Mouse (Mus musculus) stomach, adult 2 months (tissue): Measurements from ENCODE around the gene Rps27rt. TPM values are rescaled to one million over a fixed set of nuclear protein-coding genes. Genes with fewer than 3 reads are reported as not detected.

Experiments
- polyA plus RNA-seq: library from polyadenylated mRNA; depleted of rRNA; stranded (reverse); fragments of >200 nt; gene quantifications from 2 replicates; pipeline ENCODE4 v1.2.3, GENCODE M21; 2012; rRNA removed

The Rps27rt gene
- 1.9 and 2.9 TPM in 2 replicates for polyA plus RNA-seq

DNA sequence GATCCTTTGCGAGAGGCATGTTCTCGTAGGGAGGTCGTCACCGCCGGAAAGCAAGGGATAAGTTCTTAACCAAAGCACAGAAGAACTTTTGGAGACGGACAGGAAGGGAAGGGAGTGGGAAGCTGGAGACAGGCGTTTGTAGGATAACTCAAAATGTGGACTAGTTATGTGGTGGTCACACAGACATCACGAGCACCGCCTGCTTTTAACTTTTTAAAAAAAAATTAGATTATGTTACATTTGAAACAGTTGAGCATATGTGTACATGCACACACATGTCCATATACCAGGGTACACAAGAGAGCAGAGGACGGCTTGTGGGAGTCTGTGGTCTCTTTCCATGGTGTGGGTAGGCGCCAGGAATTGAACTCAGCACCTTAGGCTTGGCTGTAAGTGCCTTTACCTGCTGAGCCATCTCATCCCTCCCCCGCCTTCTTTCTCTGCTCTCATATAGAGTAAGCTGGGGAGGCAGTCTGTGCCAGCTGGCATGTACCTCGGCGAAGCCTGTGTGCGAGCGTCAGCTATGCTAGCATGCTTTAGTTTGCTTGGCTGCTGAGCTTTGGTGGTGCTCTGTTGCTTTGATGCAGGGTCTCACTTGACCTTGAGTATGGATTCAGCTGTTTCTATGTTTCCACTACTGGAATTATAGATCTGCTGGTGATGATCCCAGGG lies at the start of gene Rps27rt:
Rps27rt (minus strand) TSS at position 51 of the 672 bp plus-strand sequence.

GRCm38 (mm10) chr9:114978281-114979111 lies 4.0 kb downstream of the Rps27rt start, which contains the start of gene Osbpl10:
Gene Osbpl10, plus strand, starts transcription at chr9:114978569.

DNA sequence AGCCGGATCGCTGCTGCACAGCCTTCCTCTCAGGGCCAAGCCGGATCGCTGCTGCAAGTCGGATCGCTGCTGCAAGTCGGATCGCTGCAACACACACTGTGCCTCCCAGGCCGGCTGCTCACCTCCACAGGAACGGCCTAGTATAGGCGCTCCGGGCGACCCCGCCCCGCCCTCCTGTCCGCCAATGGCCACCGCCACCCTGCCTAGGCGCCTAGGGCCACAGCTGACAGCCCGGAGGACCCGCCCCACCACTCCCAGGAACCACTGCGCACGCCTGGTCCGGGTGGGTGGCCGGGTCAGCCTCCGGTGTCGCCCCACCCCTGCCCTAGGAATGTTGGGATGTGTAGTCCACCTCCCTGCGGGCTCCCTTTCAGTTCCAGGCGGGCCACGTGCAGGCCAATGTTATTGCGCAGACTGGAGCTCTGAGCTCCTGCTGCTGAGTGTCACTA lies 48.8 kb downstream of the Rps27rt start, which contains the start of gene Gpd1l:
Gpd1l (minus strand) TSS at position 265 of the 449 bp plus-strand sequence.

Other genes starting within 250 kb of the Rps27rt start
- gene Cmtm7, start 200.9 kb downstream of the Rps27rt start, polyA plus RNA-seq: 195 and 273 TPM in 2 replicates
- 74.0 and 118 TPM in 2 replicates for gene Cmtm8, start 138.6 kb downstream of the Rps27rt start, polyA plus RNA-seq
- 17.1 and 22.4 TPM in 2 replicates for gene Gpd1l, start 48.8 kb downstream of the Rps27rt start, polyA plus RNA-seq
- gene Osbpl10, start 4.2 kb downstream of the Rps27rt start, polyA plus RNA-seq: 5.9 and 6.9 TPM in 2 replicates